Mouse (Mus musculus) C2C12 (cell line): ENCODE data around the gene Susd4.

Source experiments
- CEBPB ChIP-seq: IDR thresholded peaks from one replicate; pipeline ENCODE4 v1.6.1; 2011; ENCODE audit warnings: low read depth, mild to moderate bottlenecking, control low read depth, moderate library complexity
- CTCF ChIP-seq: IDR thresholded peaks from one replicate; pipeline ENCODE4 v1.5.1; 2011; ENCODE audit not compliant: control insufficient read depth, insufficient read depth, insufficient read length
- MYOG ChIP-seq: IDR thresholded peaks from one replicate; pipeline ENCODE4 v1.6.1; 2011; ENCODE audit not compliant: control insufficient read depth, insufficient read length; ENCODE audit errors: extremely low read depth
- USF1 ChIP-seq: IDR thresholded peaks from one replicate; pipeline ENCODE4 v1.6.1; 2011; ENCODE audit warnings: low read depth, mild to moderate bottlenecking, control low read depth, moderate library complexity

DNA sequence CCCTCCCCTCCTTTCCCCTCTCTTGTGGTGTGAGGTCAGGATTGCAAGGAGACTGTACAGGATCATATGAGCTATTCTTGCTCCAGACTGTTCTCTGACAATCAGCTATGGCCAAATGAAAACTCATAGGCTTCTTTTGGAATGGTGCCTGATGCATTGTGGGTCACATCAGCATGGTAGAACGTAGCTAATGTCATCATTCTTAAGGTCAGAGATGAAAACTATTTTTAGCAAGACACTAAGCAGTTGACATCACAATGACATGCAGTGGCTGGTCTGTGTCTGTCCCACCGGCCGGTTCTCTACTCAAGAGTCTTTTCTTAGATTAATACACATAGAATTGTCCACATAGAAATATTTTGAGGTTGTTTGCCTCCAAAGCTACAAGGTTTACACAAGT lies 142.0 kb downstream of the Susd4 start:
- TF ChIP-seq MYOG (no peak), CEBPB (no peak), CTCF (no peak), USF1 (no peak)
